Mouse (Mus musculus) myocyte (in vitro differentiated cells): ENCODE data around the gene Prdm11.

ENCODE experiments used
- MAX ChIP-seq: IDR thresholded peaks from one replicate; pipeline ENCODE4 v1.6.1; 2011; ENCODE audit warnings: low read depth, mild to moderate bottlenecking, control low read depth
- POLR2A ChIP-seq: IDR thresholded peaks from one replicate; pipeline ENCODE4 v1.6.1; 2011; ENCODE audit warnings: low read depth, mild to moderate bottlenecking, control low read depth, moderate library complexity; ENCODE audit not compliant: insufficient read length
- REST ChIP-seq: IDR thresholded peaks from one replicate; pipeline ENCODE4 v1.6.1; 2011; ENCODE audit warnings: mild to moderate bottlenecking, control low read depth, moderate library complexity; ENCODE audit not compliant: insufficient read depth, insufficient read length

GRCm38 (mm10) chr2:93030101-93030500 is 15.9 kb downstream of the Prdm11 start:
- no peak for TF ChIP-seq REST
- TF ChIP-seq MAX, result no peak
- TF ChIP-seq POLR2A, result no peak
